Mouse (Mus musculus): ENCODE results near the gene Mrpl58. TPM values are rescaled to one million over a fixed set of nuclear protein-coding genes. Genes with fewer than 3 reads are reported as not detected.

The Mrpl58 gene
- polyA plus RNA-seq (2014; fragmentation: Illumina TruSeq; extraction: RNeasy Lipid Tissue Mini Kit (QIAGEN cat#74804); ENCODE audit: low replicate concordance) = 3.4 TPM

DNA sequence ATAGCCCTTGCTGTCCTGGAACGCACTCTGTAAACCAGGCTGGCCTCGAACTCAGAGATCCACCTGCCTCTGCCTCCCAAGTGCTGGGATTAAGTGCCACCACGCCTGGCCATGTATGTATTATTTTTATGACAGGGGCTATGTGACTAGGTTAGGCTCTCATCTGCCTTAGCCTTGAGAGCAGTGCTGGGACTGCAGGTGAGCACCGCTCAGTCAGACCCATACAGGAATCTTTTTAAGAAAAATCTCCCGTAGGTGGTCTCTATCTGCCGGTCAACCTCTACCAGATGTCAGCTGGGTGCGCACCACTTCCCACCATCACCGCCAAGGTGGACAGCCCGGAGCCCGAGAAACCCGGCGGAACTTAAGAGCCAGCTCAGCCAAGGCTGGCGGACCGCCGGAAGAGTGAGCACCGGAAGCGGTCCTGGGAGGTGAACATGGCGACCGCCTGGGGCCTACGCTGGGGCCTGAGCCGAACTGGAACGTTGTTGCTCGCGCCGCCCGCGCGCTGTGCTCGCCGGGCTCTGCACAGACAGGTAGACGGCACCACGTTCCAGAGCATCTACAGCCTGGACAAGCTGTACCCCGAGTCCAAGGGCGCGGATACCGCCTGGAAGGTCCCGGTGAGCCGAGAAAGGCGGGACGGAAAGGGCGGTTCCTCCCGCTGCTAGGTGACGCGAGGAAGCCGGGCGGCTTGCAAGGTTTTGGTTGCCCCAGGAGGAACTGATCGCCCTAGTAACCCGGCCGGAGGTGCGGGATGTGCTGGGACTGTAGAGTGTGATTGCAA is at the start of gene Mrpl58:
Gene Mrpl58 (plus strand): TSS at position 415 of the 787 bp plus-strand sequence.

DNA sequence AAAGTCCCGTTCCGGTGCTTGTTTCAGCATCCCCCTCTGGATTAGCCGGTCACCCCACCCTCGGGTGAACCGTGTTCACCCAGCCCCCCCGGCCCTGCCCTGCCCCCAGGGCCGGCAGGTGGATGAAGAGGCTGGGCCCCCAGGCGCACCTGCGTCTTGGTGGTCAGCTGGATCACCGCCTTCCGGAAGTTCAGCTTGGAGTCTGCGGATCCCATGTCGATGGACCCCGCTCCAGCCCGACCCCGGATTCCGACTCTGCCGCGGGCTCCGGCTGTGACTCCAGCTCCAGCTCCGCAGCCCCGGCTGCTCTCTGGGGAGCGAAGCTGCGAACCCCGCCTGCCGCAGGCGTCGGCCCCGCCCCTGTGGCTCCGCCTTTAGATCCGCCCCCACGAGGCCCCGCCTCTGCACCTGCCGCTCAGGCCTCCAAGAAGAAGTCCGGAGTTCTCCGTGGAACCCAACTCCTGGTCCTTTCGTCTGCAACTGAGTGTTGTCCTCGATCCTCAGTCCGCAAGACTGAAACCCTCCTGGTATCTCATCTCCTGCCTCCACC is 36.1 kb upstream of the Mrpl58 start, which contains the start of gene Hid1:
Gene Hid1 (minus strand): TSS at position 362 of the 550 bp plus-strand sequence.

DNA sequence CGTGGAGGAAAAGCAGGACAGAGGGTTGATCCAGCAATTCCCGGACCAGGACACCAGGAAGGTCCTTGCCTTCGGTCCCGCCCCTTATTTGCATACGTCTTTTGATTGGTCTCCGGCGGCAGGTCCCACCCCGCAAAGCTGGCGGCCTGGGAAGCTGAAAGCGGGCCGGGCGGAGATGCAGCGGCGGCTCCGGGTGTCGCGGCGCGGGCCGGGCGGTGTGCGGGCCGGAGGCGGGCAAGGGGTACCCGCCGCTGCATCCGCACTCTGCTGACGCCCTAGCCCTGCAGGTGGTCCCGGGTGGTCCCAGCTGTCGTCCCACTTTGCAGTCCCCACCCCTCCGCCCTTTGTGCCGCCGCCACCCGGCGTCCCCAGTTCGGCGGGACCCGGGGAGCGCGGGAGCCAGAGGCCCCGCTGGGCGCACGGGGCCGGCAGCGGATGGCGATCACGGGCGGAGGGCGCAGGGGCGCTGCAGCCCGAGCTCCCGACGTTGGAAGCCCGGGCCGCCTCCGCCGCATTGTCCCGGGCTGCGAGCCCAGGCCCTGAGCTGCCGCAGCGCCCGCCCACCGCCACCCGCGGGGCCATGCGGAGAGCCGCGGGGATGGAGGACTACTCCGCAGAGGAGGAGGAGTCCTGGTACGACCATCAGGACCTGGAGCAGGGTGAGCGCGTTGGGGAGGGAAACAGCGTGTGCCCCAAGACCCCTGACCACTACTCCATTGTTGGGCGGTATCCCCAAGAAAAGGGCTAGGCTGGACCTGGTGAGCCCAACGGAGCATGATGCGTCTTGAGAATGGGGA is 21.6 kb upstream of the Mrpl58 start, which contains the start of gene Cdr2l:
Gene Cdr2l (plus strand): TSS at position 174 of the 797 bp plus-strand sequence.

DNA sequence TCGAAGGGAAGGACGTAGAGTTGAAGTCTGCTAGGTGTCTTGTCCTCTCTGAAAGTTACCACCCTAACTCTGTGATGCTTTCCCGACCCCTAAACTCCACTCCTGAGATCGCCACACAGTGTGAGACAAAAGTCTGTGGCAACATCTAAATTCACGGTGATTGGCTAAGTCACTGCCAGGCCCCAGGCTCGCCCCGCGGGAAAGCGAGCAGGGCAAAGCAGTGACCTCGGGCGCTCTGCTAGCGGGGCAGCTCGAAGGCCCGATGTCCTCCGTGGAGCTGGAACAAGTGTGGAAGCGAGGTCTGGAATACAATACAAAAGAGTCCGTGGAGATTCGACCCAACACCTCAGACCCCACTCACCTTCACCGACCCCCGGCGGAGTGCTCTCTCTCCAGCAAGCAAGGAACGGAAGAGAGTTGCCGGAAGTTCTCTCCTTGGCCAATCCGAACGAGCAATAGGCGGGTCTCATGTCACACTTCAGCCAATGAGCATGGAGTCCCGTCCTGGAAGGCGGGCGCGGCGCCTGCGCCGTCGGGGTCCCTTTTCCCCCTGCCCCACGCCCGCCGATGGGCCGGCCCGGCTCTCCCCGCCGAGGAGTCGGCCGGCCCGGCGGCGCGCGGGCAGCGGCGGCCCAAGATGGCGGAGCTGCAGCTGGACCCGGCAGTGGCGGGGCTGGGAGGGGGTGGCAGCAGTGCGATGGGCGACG is 16.1 kb downstream of the Mrpl58 start, which contains the start of the genes Atp5h and Kctd2:
Gene Atp5h (minus strand): TSS at position 432 of the 707 bp plus-strand sequence.
Gene Kctd2 (plus strand): TSS at position 598 of the 707 bp plus-strand sequence.

DNA sequence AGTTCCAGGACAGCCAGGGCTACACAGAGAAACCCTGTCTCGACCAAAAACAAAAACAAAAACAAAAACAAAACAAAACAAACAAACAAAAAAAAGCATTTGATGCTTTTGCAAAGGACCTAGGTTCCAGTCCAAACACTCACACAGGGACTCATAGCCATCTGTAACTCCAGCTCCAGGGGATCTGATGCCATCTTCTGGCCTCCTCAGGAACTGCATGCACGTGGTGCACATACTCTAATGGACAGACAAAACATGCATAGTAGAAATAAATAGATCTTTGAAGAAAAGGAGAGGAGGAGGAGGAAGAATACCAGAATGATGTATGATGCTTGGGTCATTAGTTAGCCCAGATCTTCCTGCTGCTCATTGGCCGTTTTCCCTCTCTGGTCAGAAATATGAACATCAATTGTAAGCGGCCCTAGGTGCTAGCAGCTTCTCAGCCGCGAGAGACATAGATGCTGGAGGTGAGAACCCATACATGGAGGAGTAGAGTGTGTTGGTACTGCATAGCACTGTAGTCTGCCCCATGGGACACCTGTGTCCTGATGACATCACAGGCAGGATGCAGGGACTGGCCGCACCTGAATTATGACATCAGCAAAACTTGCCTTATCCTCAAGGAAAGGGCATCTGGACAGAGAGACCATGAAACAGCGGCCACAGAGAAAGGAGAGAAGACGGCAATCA is 36.5 kb downstream of the Mrpl58 start, which contains the start of gene Trim80:
Gene Trim80 (plus strand): TSS at position 640 of the 690 bp plus-strand sequence.

Other genes with a start within 250 kb of the Mrpl58 start
- gene Slc9a3r1, start 240.4 kb upstream of the Mrpl58 start, polyA plus RNA-seq (2014; fragmentation: Illumina TruSeq; extraction: RNeasy Lipid Tissue Mini Kit (QIAGEN cat#74804); ENCODE audit: low replicate concordance) = 85.9 TPM
- gene Tmem104, start 216.3 kb upstream of the Mrpl58 start, polyA plus RNA-seq (2014; fragmentation: Illumina TruSeq; extraction: RNeasy Lipid Tissue Mini Kit (QIAGEN cat#74804); ENCODE audit: low replicate concordance) = 0.26 TPM
- not detected for gene Nat9, start 215.9 kb upstream of the Mrpl58 start, polyA plus RNA-seq (2014; fragmentation: Illumina TruSeq; extraction: RNeasy Lipid Tissue Mini Kit (QIAGEN cat#74804); ENCODE audit: low replicate concordance)
- gene Grin2c, start 136.5 kb upstream of the Mrpl58 start, polyA plus RNA-seq (2014; fragmentation: Illumina TruSeq; extraction: RNeasy Lipid Tissue Mini Kit (QIAGEN cat#74804); ENCODE audit: low replicate concordance) = not detected
- 2.0 TPM for gene Fdxr, start 126.7 kb upstream of the Mrpl58 start, polyA plus RNA-seq (2014; fragmentation: Illumina TruSeq; extraction: RNeasy Lipid Tissue Mini Kit (QIAGEN cat#74804); ENCODE audit: low replicate concordance)
- 1.4 TPM for gene Fads6, start 106.1 kb upstream of the Mrpl58 start, polyA plus RNA-seq (2014; fragmentation: Illumina TruSeq; extraction: RNeasy Lipid Tissue Mini Kit (QIAGEN cat#74804); ENCODE audit: low replicate concordance)
- not detected for gene Otop2, start 96.6 kb upstream of the Mrpl58 start, polyA plus RNA-seq (2014; fragmentation: Illumina TruSeq; extraction: RNeasy Lipid Tissue Mini Kit (QIAGEN cat#74804); ENCODE audit: low replicate concordance)
- not detected for gene Ush1g, start 81.7 kb upstream of the Mrpl58 start, polyA plus RNA-seq (2014; fragmentation: Illumina TruSeq; extraction: RNeasy Lipid Tissue Mini Kit (QIAGEN cat#74804); ENCODE audit: low replicate concordance)
- gene Otop3, start 69.0 kb upstream of the Mrpl58 start, polyA plus RNA-seq (2014; fragmentation: Illumina TruSeq; extraction: RNeasy Lipid Tissue Mini Kit (QIAGEN cat#74804); ENCODE audit: low replicate concordance) = 0.45 TPM
- 2.0 TPM for gene Hid1, start 36.0 kb upstream of the Mrpl58 start, polyA plus RNA-seq (2014; fragmentation: Illumina TruSeq; extraction: RNeasy Lipid Tissue Mini Kit (QIAGEN cat#74804); ENCODE audit: low replicate concordance)
- gene Cdr2l, start 21.8 kb upstream of the Mrpl58 start, polyA plus RNA-seq (2014; fragmentation: Illumina TruSeq; extraction: RNeasy Lipid Tissue Mini Kit (QIAGEN cat#74804); ENCODE audit: low replicate concordance) = not detected
- gene Atp5h, start 16.2 kb downstream of the Mrpl58 start, polyA plus RNA-seq (2014; fragmentation: Illumina TruSeq; extraction: RNeasy Lipid Tissue Mini Kit (QIAGEN cat#74804); ENCODE audit: low replicate concordance) = 527 TPM
- 11.6 TPM for gene Kctd2, start 16.4 kb downstream of the Mrpl58 start, polyA plus RNA-seq (2014; fragmentation: Illumina TruSeq; extraction: RNeasy Lipid Tissue Mini Kit (QIAGEN cat#74804); ENCODE audit: low replicate concordance)
- gene Trim80, start 36.8 kb downstream of the Mrpl58 start, polyA plus RNA-seq (2014; fragmentation: Illumina TruSeq; extraction: RNeasy Lipid Tissue Mini Kit (QIAGEN cat#74804); ENCODE audit: low replicate concordance) = not detected
- gene Slc16a5, start 58.7 kb downstream of the Mrpl58 start, polyA plus RNA-seq (2014; fragmentation: Illumina TruSeq; extraction: RNeasy Lipid Tissue Mini Kit (QIAGEN cat#74804); ENCODE audit: low replicate concordance) = 33.5 TPM
- gene Armc7, start 71.9 kb downstream of the Mrpl58 start, polyA plus RNA-seq (2014; fragmentation: Illumina TruSeq; extraction: RNeasy Lipid Tissue Mini Kit (QIAGEN cat#74804); ENCODE audit: low replicate concordance) = 0.19 TPM
- gene Nt5c, start 88.1 kb downstream of the Mrpl58 start, polyA plus RNA-seq (2014; fragmentation: Illumina TruSeq; extraction: RNeasy Lipid Tissue Mini Kit (QIAGEN cat#74804); ENCODE audit: low replicate concordance) = 1.3 TPM
- gene Jpt1, start 110.6 kb downstream of the Mrpl58 start, polyA plus RNA-seq (2014; fragmentation: Illumina TruSeq; extraction: RNeasy Lipid Tissue Mini Kit (QIAGEN cat#74804); ENCODE audit: low replicate concordance) = 47.8 TPM
- gene Sumo2, start 132.5 kb downstream of the Mrpl58 start, polyA plus RNA-seq (2014; fragmentation: Illumina TruSeq; extraction: RNeasy Lipid Tissue Mini Kit (QIAGEN cat#74804); ENCODE audit: low replicate concordance) = 992 TPM
- gene Nup85, start 160.7 kb downstream of the Mrpl58 start, polyA plus RNA-seq (2014; fragmentation: Illumina TruSeq; extraction: RNeasy Lipid Tissue Mini Kit (QIAGEN cat#74804); ENCODE audit: low replicate concordance) = 15.1 TPM
- 2.0 TPM for gene Mrps7, start 200.2 kb downstream of the Mrpl58 start, polyA plus RNA-seq (2014; fragmentation: Illumina TruSeq; extraction: RNeasy Lipid Tissue Mini Kit (QIAGEN cat#74804); ENCODE audit: low replicate concordance)
- gene Gga3, start 200.3 kb downstream of the Mrpl58 start, polyA plus RNA-seq (2014; fragmentation: Illumina TruSeq; extraction: RNeasy Lipid Tissue Mini Kit (QIAGEN cat#74804); ENCODE audit: low replicate concordance) = 2.8 TPM
- gene Mif4gd, start 209.2 kb downstream of the Mrpl58 start, polyA plus RNA-seq (2014; fragmentation: Illumina TruSeq; extraction: RNeasy Lipid Tissue Mini Kit (QIAGEN cat#74804); ENCODE audit: low replicate concordance) = 16.5 TPM
- gene Slc25a19, start 224.5 kb downstream of the Mrpl58 start, polyA plus RNA-seq (2014; fragmentation: Illumina TruSeq; extraction: RNeasy Lipid Tissue Mini Kit (QIAGEN cat#74804); ENCODE audit: low replicate concordance) = 2.2 TPM

Measured in small intestine, adult 10 weeks (tissue).